Mouse (Mus musculus) MEL (cell line): ENCODE data around the gene Ccndbp1. TPM values are rescaled to one million over a fixed set of nuclear protein-coding genes. Genes with fewer than 3 reads are reported as not detected.
"Not testable (repeated sequence)": the region's sequence is repeated elsewhere in the genome, so short reads cannot be mapped to it uniquely, and the experiment has no call there.

ENCODE experiments used
- DNase-seq: peaks from one replicate; pipeline ENCODE4 v3.0.0; 2011; ENCODE audit warnings: low read depth, low spot score
- H3K27ac ChIP-seq: 2 replicates; pipeline ENCODE4 v1.5.1; 2012; ENCODE audit warnings: low read depth, mild to moderate bottlenecking, control low read depth, low read length, moderate library complexity; ENCODE audit not compliant: control insufficient read depth
- H3K27me3 ChIP-seq, 2 experiments: fragments of 150-350 bp in 1 of 2; sonication (generic) in 1 of 2; 2 replicates each; pipeline ENCODE4 v1.6.1; 2012; ENCODE audit warnings: low read length in 2 of 2, mild to moderate bottlenecking in 2 of 2, improper control_type of control experiment in 1 of 2, moderate library complexity in 1 of 2; ENCODE audit not compliant: insufficient read depth in 2 of 2, control insufficient read depth in 1 of 2
- H3K36me3 ChIP-seq, 2 experiments: 2 replicates each; pipeline ENCODE4 v1.6.1; 2012 to 2014; ENCODE audit warnings: low read length in 2 of 2, improper control_type of control experiment in 1 of 2, inconsistent platforms in 1 of 2, mild to moderate bottlenecking in 1 of 2; ENCODE audit not compliant: insufficient read depth in 2 of 2, control insufficient read depth in 1 of 2
- H3K4me1 ChIP-seq, 2 experiments: fragments of 150-350 bp in 1 of 2; sonication (generic) in 1 of 2; 2 replicates each; pipeline ENCODE4 v1.6.1; 2012; ENCODE audit warnings: low read length in 2 of 2, improper control_type of control experiment in 1 of 2, mild to moderate bottlenecking in 1 of 2; ENCODE audit not compliant: insufficient read depth in 2 of 2, control insufficient read depth in 1 of 2
- H3K4me3 ChIP-seq, 2 experiments: fragments of 150-350 bp in 1 of 2; sonication (generic) in 1 of 2; 2 replicates each; pipeline ENCODE4 v1.5.1; 2012; ENCODE audit warnings: low read depth in 2 of 2, low read length in 2 of 2, mild to moderate bottlenecking in 2 of 2, moderate library complexity in 2 of 2, control low read depth in 1 of 2, improper control_type of control experiment in 1 of 2; ENCODE audit not compliant: control insufficient read depth in 1 of 2, insufficient read depth in 1 of 2
- H3K79me2 ChIP-seq: 2 replicates; pipeline ENCODE4 v1.6.1; 2012; ENCODE audit warnings: mild to moderate bottlenecking, low read length, moderate library complexity; ENCODE audit not compliant: control insufficient read depth, poor library complexity, insufficient read depth
- H3K9ac ChIP-seq: 2 replicates; pipeline ENCODE4 v1.6.1; 2012; ENCODE audit warnings: low read depth, mild to moderate bottlenecking, control low read depth, low read length, moderate library complexity; ENCODE audit not compliant: control insufficient read depth, poor library complexity, severe bottlenecking
- H3K9me3 ChIP-seq: fragments of 150-350 bp; sonication (generic); replicated peaks from 2 replicates; pipeline ENCODE4 v1.6.1; 2012; ENCODE audit warnings: mild to moderate bottlenecking, low read length, improper control_type of control experiment, moderate library complexity; ENCODE audit not compliant: insufficient read depth
- CTCF ChIP-seq, 3 experiments: IDR thresholded peaks in 2 of 3; conservative IDR thresholded peaks in 1 of 3; 2 replicates each; pipeline ENCODE4 v1.5.1; 2011 to 2012; ENCODE audit warnings: low read length in 3 of 3, low read depth in 2 of 3, mild to moderate bottlenecking in 2 of 3, improper control_type of control experiment in 1 of 3, inconsistent platforms in 1 of 3, mixed read lengths in 1 of 3, moderate library complexity in 1 of 3; ENCODE audit not compliant: control insufficient read depth in 1 of 3, insufficient read depth in 1 of 3, poor library complexity in 1 of 3, severe bottlenecking in 1 of 3
- E2F4 ChIP-seq: IDR thresholded peaks from 2 replicates; pipeline ENCODE4 v1.6.1; 2011; ENCODE audit warnings: low read depth, low read length, improper control_type of control experiment, borderline replicate concordance
- EP300 ChIP-seq, 2 experiments: IDR thresholded peaks; 2 replicates each; pipeline ENCODE4 v1.6.1; 2011; ENCODE audit warnings: improper control_type of control experiment in 2 of 2, low read length in 2 of 2, low read depth in 1 of 2, mild to moderate bottlenecking in 1 of 2
- ETS1 ChIP-seq: IDR thresholded peaks from 2 replicates; pipeline ENCODE4 v1.6.1; 2012; ENCODE audit warnings: low read depth, mild to moderate bottlenecking, inconsistent platforms, low read length, improper control_type of control experiment, moderate library complexity
- GABPA ChIP-seq: IDR thresholded peaks from 2 replicates; pipeline ENCODE4 v1.6.1; 2012; ENCODE audit warnings: low read depth, mild to moderate bottlenecking, inconsistent platforms, low read length, improper control_type of control experiment, moderate library complexity
- GATA1 ChIP-seq: IDR thresholded peaks from 2 replicates; pipeline ENCODE4 v1.6.1; 2011; ENCODE audit warnings: low read depth, low read length, improper control_type of control experiment
- HCFC1 ChIP-seq: IDR thresholded peaks from 2 replicates; pipeline ENCODE4 v1.6.1; 2012; ENCODE audit warnings: low read depth, mild to moderate bottlenecking, inconsistent platforms, low read length, improper control_type of control experiment, moderate library complexity
- JUND ChIP-seq: IDR thresholded peaks from 2 replicates; pipeline ENCODE4 v1.6.1; 2011; ENCODE audit warnings: low read depth, mild to moderate bottlenecking, improper control_type of control experiment, low read length
- KAT2A ChIP-seq: conservative IDR thresholded peaks from 2 replicates; pipeline ENCODE4 v1.6.1; 2012; ENCODE audit warnings: low read depth, low read length, improper control_type of control experiment, inconsistent platforms
- MYB ChIP-seq: IDR thresholded peaks from 2 replicates; pipeline ENCODE4 v1.6.1; 2011; ENCODE audit warnings: mild to moderate bottlenecking, low read depth, low read length, improper control_type of control experiment
- POLR2AphosphoS2 ChIP-seq: IDR thresholded peaks from 2 replicates; pipeline ENCODE4 v1.6.1; 2011; ENCODE audit warnings: low read length, improper control_type of control experiment
- RAD21 ChIP-seq: IDR thresholded peaks from 2 replicates; pipeline ENCODE4 v1.6.1; 2011; ENCODE audit warnings: mild to moderate bottlenecking, low read depth, low read length, improper control_type of control experiment
- SIN3A ChIP-seq: IDR thresholded peaks from 2 replicates; pipeline ENCODE4 v1.6.1; 2012; ENCODE audit warnings: low read length, improper control_type of control experiment, inconsistent platforms
- TAL1 ChIP-seq: IDR thresholded peaks from 2 replicates; pipeline ENCODE4 v1.6.1; 2012; ENCODE audit warnings: mild to moderate bottlenecking, inconsistent platforms, low read length, moderate library complexity, mixed read lengths
- TBP ChIP-seq: IDR thresholded peaks from 2 replicates; pipeline ENCODE4 v1.8.0; 2011; ENCODE audit warnings: low read depth, low read length, improper control_type of control experiment
- UBTF ChIP-seq: IDR thresholded peaks from 2 replicates; pipeline ENCODE4 v1.6.1; 2012; ENCODE audit warnings: low read depth, mild to moderate bottlenecking, inconsistent platforms, low read length, improper control_type of control experiment, moderate library complexity, borderline replicate concordance; ENCODE audit not compliant: insufficient read depth
- USF1 ChIP-seq: IDR thresholded peaks from 2 replicates; pipeline ENCODE4 v1.6.1; 2014; ENCODE audit warnings: low read depth, mild to moderate bottlenecking, inconsistent platforms, low read length, improper control_type of control experiment, moderate library complexity
- ZMIZ1 ChIP-seq: IDR thresholded peaks from 2 replicates; pipeline ENCODE4 v1.6.1; 2012; ENCODE audit warnings: low read depth, mild to moderate bottlenecking, inconsistent platforms, low read length, improper control_type of control experiment, moderate library complexity
- polyA plus RNA-seq, 2 experiments: library from polyadenylated mRNA; stranded (reverse) in 1 of 2; unstranded in 1 of 2; fragments of >175 nt in 1 of 2; fragments of >200 nt in 1 of 2; gene quantifications; 2 replicates each; pipeline versions ENCODE4 v1.2.1 to v1.2.4; 2012; ENCODE audit warnings: low replicate concordance in 2 of 2, low read depth in 1 of 2; ENCODE audit not compliant: insufficient read length in 2 of 2, insufficient read depth in 1 of 2, missing spikeins in 1 of 2
- total RNA-seq: library from RNA; depleted of rRNA; stranded (reverse); fragments of 300-350 nt; gene quantifications from 2 replicates; pipeline ENCODE4 v1.2.3, GENCODE M21; 2012

The Ccndbp1 gene
- total and polyA plus RNA-seq, 3 experiments = 25.7 to 250 (median 26.1) TPM

DNA sequence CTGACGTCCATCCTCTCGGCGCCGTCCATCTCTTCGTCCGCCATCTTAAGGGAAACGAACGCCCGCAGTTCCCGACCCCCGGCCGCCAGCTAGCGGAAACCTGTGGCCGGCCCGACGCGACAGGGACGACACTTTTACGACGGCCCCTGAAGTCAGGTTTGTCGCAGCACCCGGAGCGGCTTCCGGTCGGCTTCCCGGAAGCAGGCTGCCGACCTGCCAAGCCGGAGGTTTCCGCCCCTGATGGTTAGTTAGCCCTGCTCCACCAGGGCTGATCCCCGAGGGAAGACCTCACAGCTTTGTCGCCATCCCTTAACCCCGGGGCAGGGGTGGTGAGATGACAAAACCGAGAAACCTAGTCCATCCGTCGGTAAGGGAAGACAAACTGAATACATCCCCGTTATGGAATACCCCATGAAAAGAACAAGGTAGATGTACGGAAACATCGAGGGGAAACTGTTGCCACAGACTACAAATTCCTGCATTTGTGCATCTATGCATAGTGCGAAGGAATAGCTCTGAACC, 37.6 kb upstream of the Ccndbp1 start, which contains the start of gene Ubr1 (continued):
- TF ChIP-seq USF1 (0 out of 2 replicates have a peak, but pooled peaks have one; percentile 21), UBTF (no peak), CTCF (IDR thresholded peaks at IDR 0.05 in 2 of 3, conservative IDR thresholded peaks at IDR 0.05 in 1 of 3; ENCODE audit: control insufficient read depth in 1 of 3, insufficient read depth in 1 of 3, low read depth in 2 of 3, low read length in 3 of 3, poor library complexity in 1 of 3, severe bottlenecking in 1 of 3) (no peak), HCFC1 (peak; percentile 92), RAD21 (no peak), MYB (0 out of 2 replicates have a peak, but pooled peaks have one; percentile 10), GABPA (no peak), TAL1 (no peak), EP300 (IDR thresholded peaks at IDR 0.05; ENCODE audit: low read depth in 1 of 2, low read length in 2 of 2) (no peak), POLR2AphosphoS2 (no peak; the same call in none of the 2 replicates), ZMIZ1 (peak; percentile 88)

DNA sequence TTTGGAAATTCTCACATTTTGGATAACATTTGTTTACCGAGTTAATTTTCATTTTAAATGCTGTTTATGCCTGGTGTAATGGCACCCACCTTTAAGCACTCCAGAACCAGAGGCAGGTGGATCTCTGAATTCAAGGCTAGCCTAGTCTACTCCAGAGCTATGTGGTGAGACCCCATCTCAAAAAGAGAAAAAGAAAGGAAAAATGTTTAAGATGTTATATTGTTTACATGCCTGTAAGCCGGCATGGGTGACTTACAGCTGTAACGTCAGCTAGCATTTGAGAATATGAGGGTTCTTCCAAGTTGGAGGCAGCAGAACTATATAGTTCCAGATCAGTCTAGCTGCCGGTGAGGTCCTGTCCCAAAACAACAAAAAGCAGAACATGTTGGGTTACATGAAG, 36.4 kb upstream of the Ccndbp1 start:
- peaks cover 2 to 8% of the 10 kb centered on the region in 2 experiments; a peak in 2 of 4 replicates for H3K4me1 ChIP-seq
- H3K79me2 ChIP-seq = peaks cover 16% of the 10 kb centered on the region
- H3K27ac ChIP-seq = peak overlapping the region; percentile 30; the same call in 1 of the 2 replicates
- H3K9ac ChIP-seq = peak overlapping the region; percentile 53
- DNase-seq = peak; percentile 50
- H3K4me3 ChIP-seq = peak overlapping the region; percentile 54 to 93
- no peak for TF ChIP-seq E2F4
- TF ChIP-seq JUND = no peak
- no peaks in the 10 kb centered on the region for H3K27me3 ChIP-seq
- H3K36me3 ChIP-seq = peaks cover 0 to 21% of the 10 kb centered on the region in 2 experiments; a peak in 2 of 4 replicates
- no peaks in the 10 kb centered on the region for H3K9me3 ChIP-seq

DNA sequence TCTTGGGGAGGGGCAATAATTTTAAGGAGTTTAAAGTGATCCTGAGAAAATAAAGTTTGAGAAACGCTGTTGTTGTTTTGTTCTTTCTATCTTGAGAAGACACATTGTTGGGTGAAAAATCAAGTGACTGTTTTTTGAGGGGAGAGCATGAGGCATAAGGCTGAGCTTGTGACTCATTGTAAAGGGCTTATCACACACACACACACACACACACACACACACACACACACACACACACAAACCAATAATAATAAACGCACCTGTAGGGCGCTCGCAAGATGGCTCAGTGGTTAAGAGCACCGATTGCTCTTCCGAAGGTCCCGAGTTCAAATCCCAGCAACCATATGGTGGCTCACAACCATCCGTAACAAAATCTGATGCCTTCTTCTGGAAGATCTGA, 35.9 kb upstream of the Ccndbp1 start:
- not testable (repeated sequence) for H3K9ac ChIP-seq, H3K4me1 ChIP-seq, H3K27me3 ChIP-seq, H3K27ac ChIP-seq, H3K9me3 ChIP-seq
- Histone ChIP-seq H3K36me3 (peaks cover 0 to 21% of the 10 kb centered on the region in 2 experiments; a peak in 2 of 4 replicates), H3K79me2 (peaks cover 14% of the 10 kb centered on the region), H3K4me3 (peak overlapping the region in 1 of 2 experiments; percentile 93; a peak in 2 of 4 replicates)
- DNase-seq = peak; percentile 65
- TF ChIP-seq SIN3A (peak; percentile 18; the same call in 1 of the 2 replicates), KAT2A (peak; percentile 43), ETS1 (0 out of 2 replicates have a peak, but pooled peaks have one; percentile 24), GATA1 (peak; percentile 73), TAL1 (peak; percentile 35; the same call in 1 of the 2 replicates), TBP (peak; percentile 98)
